Mouse (Mus musculus) neutrophil, adult 83 days (primary cell): ENCODE results near the gene Aptx. TPM values are rescaled to one million over a fixed set of nuclear protein-coding genes. Genes with fewer than 3 reads are reported as not detected.

Source experiments
- total RNA-seq, 2 experiments: library from RNA; stranded (reverse); gene quantifications; one replicate each; pipeline ENCODE4 v1.2.4; 2023

The Aptx gene
- 10 to 100 TPM; 15.1 to 16.8 TPM for total RNA-seq

DNA sequence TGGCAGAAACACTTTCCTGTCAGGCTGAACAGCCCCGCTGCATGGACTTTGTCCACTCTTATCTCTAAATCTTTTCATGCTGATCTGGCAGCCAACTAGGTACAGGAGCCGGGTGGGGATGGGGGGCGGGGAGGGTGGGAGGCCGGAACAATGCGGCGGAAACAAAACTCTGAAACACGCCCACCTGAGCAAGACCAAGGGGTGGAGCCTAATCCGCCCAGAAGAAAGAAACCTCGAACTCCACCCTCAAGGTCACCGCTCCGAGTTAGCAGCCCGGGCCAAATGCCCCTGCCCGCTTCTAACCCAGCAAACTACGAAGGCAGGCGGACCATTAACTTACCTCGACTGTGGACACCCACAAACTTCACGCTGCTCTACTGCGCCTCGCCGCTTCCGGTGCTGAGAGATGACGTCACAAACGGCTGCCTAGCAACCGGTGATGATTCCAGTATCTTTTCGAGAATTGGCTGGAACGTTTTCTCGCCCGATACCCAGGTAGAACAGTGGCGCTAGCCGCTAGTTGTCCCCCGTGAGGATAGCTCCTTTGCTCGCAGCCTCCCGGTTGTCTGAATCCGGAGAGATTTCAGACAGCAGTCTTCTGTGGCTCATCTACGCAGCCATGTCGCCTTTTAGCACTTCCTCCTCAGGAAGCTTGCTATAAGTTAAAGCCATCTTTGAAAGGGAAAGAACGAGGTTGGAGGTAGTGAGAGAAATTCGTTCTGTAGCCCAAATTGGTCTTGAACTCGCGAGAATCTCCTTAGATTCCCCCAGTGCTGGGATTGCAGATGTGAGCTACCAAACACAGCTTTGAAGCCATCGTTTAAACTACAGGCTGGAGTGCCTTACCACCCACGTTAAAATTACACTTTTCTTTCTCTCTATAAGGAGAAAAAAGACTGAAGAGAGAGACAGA, at the start of gene Aptx:
Gene Aptx, minus strand, starts transcription at position 398 of the 913 bp plus-strand sequence.

DNA sequence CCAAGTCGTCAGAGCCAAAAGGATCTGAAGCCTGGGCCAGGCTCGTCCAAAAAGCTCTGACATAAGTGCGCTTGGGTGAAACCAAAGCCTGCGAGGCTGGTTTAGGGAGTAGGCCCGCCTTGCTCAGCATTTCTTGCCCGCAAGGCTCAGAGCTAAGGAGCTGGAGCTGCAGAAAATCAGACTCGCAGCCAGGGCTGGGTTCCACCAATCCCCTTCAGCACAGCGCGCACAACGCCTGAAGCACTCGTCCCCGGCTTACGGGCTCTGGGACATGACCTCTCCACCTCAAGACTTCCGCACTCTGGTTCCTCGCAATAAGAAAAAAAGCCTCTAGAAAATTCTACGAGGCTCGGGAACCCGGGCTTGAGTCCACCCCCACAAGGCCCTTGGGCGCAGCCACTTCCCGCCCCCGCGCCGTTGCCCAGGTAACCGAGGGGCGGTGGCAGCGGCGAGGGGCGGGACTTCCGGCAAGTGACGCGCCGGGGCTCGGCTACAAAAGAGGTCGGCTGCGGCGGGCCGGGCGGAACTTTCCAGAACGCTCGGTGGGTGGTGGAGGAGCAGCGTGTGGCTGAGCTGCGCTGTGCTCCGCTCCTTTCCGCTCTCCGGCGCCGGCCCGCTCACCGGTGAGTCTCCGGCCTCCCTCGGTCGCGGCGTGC, 19.1 kb upstream of the Aptx start, which contains the start of gene Dnaja1:
Gene Dnaja1, plus strand, starts transcription at position 140 of the 656 bp plus-strand sequence.

Other genes starting within 250 kb of the Aptx start
- gene Tmem215, start 231.0 kb downstream of the Aptx start, total RNA-seq = not detected
- gene Dnaja1, start 19.0 kb upstream of the Aptx start, total RNA-seq = 100 to 1,000 TPM; 350 to 501 TPM
- gene Smu1, start 54.7 kb upstream of the Aptx start, total RNA-seq = 10 to 100 TPM; 41.0 to 44.1 TPM
- 10 to 100 TPM; 73.1 to 77.7 TPM for gene B4galt1, start 150.8 kb upstream of the Aptx start, total RNA-seq
- not detected for gene Spink4, start 216.9 kb upstream of the Aptx start, total RNA-seq
- gene Bag1, start 245.1 kb upstream of the Aptx start, total RNA-seq = 10 to 100 TPM; 70.9 to 79.0 TPM
- 10 to 100 TPM; 44.8 to 45.7 TPM for gene Chmp5, start 245.2 kb upstream of the Aptx start, total RNA-seq